Mouse (Mus musculus) G1E (cell line): Measurements from ENCODE around the gene Acyp2. TPM values are rescaled to one million over a fixed set of nuclear protein-coding genes. Genes with fewer than 3 reads are reported as not detected.

Experiments
- ATAC-seq: 2 replicates; pipeline ENCODE4 v1.8.0; 2016; ENCODE audit warnings: mild to moderate bottlenecking; ENCODE audit not compliant: insufficient number of reproducible peaks, poor library complexity, low FRiP score, severe bottlenecking; ENCODE audit errors: extremely low read depth
- DNase-seq: peaks from one replicate; pipeline ENCODE4 v3.0.0; 2012; ENCODE audit warnings: low spot score
- H3K27me3 ChIP-seq: 2 replicates; pipeline ENCODE4 v1.6.1; 2012; ENCODE audit warnings: mild to moderate bottlenecking, low read length, inconsistent platforms; ENCODE audit not compliant: insufficient read depth
- H3K36me3 ChIP-seq: replicated peaks from 2 replicates; pipeline ENCODE3; 2012; ENCODE audit warnings: mild to moderate bottlenecking, inconsistent platforms
- H3K4me1 ChIP-seq: 2 replicates; pipeline ENCODE4 v1.6.1; 2012; ENCODE audit warnings: low read depth, low read length, inconsistent platforms, mixed read lengths; ENCODE audit not compliant: insufficient read depth
- H3K4me3 ChIP-seq: 2 replicates; pipeline ENCODE4 v1.5.1; 2012; ENCODE audit warnings: low read depth, mild to moderate bottlenecking, inconsistent platforms, low read length, moderate library complexity, mixed read lengths
- H3K9me3 ChIP-seq: replicated peaks from 2 replicates; pipeline ENCODE4 v1.6.1; 2012; ENCODE audit warnings: inconsistent platforms
- CTCF ChIP-seq: IDR thresholded peaks from 2 replicates; pipeline ENCODE4 v1.5.1; 2012; ENCODE audit warnings: low read depth, low read length, inconsistent platforms, mixed read lengths
- GATA1 ChIP-seq: IDR thresholded peaks from 2 replicates; pipeline ENCODE4 v1.6.1; 2012; ENCODE audit warnings: borderline replicate concordance, low read length, inconsistent platforms, mixed read lengths
- GATA2 ChIP-seq: IDR thresholded peaks from 2 replicates; pipeline ENCODE4 v1.6.1; 2012; ENCODE audit warnings: low read depth, low read length, inconsistent platforms, borderline replicate concordance
- POLR2AphosphoS5 ChIP-seq: IDR thresholded peaks from 2 replicates; pipeline ENCODE4 v1.6.1; 2012; ENCODE audit warnings: low read depth, low read length, inconsistent platforms; ENCODE audit not compliant: insufficient replicate concordance
- TAL1 ChIP-seq: conservative IDR thresholded peaks from 2 replicates; pipeline ENCODE4 v1.6.1; 2012; ENCODE audit warnings: low read depth, low read length, inconsistent platforms, mixed read lengths
- polyA plus RNA-seq: library from polyadenylated mRNA; stranded (reverse); fragments of >175 nt; gene quantifications from 2 replicates; pipeline ENCODE4 v1.2.3, GENCODE M21; 2012
- total RNA-seq, 2 experiments: library from RNA; stranded (forward) in 1 of 2; stranded (reverse) in 1 of 2; fragments of 200-1000 nt in 1 of 2; fragments of >200 nt in 1 of 2; fragmentation: Nextera tagmentation in 1 of 2; gene quantifications; 2 replicates each; pipeline ENCODE4 v1.2.3; 2014 to 2017

Gene Acyp2
- total and polyA plus RNA-seq, 3 experiments = 0.76 to 6.0 TPM; not detected in 1

- Histone ChIP-seq H3K27me3 (no peaks in the 10 kb centered on the region), H3K36me3 (no peaks in the 10 kb centered on the region), H3K4me3 (no peak overlapping the region), H3K4me1 (no peaks in the 10 kb centered on the region), H3K9me3 (no peaks in the 10 kb centered on the region)
- no peak for TF ChIP-seq CTCF
- no peak for TF ChIP-seq TAL1
- no peak for TF ChIP-seq POLR2AphosphoS5
- no peak for TF ChIP-seq GATA2
- no peak for TF ChIP-seq GATA1
- ATAC-seq (no peak), DNase-seq (no peak)
These were observed 89.2 kb downstream of the Acyp2 start for GRCm38 (mm10) chr11:30560215-30560614.

DNA sequence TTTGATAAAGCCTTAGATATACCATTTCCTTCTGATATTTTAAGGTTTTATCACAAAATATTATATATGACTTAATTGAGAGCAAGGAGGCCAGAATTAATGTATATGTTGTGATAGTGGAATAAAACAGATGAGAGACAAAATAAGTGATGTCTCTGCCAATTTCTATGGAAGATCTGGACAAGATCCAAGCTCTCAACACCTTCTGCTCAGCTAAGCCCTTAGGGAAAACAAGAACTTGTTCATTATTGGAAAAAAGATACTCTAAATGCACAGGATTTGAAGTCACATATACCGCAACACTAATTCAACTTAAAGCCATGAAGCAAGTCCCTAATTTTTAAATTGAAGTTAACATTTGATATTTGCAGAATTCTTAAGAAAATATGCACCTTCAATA is 96.0 kb downstream of the Acyp2 start:
- TF ChIP-seq GATA1 (no peak), CTCF (no peak), POLR2AphosphoS5 (no peak), TAL1 (no peak), GATA2 (no peak)
- no peak overlapping the region for H3K4me3 ChIP-seq
- ATAC-seq (no peak), DNase-seq (no peak)
- H3K4me1 ChIP-seq = no peaks in the 10 kb centered on the region
- H3K36me3 ChIP-seq = no peaks in the 10 kb centered on the region
- H3K27me3 ChIP-seq = no peaks in the 10 kb centered on the region
- no peaks in the 10 kb centered on the region for H3K9me3 ChIP-seq

DNA sequence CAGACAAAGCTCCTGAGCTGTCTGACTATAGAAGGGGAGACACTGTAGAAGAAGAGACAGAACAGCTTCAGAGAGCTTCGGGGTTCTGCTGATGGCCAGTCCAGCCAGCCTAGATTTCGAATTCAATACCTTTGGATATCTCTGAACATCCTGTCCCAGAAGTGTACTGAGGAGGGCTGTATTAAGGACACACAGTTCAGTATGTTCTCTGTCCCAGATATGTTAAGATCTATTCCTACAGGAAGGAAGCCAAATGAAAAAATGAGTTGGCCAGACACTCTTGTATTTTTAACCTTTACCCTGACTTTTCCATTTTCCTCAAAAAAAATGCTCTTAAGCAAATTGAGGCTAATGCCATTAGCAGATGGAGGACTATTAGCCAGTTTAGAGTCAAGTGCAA is 132.3 kb downstream of the Acyp2 start:
- no peak for TF ChIP-seq TAL1
- no peak for TF ChIP-seq GATA1
- TF ChIP-seq CTCF = no peak
- no peak for TF ChIP-seq POLR2AphosphoS5
- no peak for TF ChIP-seq GATA2

GRCm38 (mm10) chr11:30508178-30508577 is 141.2 kb downstream of the Acyp2 start:
- TF ChIP-seq TAL1 = no peak
- TF ChIP-seq GATA1 = no peak
- no peak for TF ChIP-seq POLR2AphosphoS5
- TF ChIP-seq CTCF = no peak
- TF ChIP-seq GATA2 = no peak
- DNase-seq (no peak), ATAC-seq (no peak)
- Histone ChIP-seq H3K4me3 (no peak overlapping the region), H3K36me3 (no peaks in the 10 kb centered on the region), H3K4me1 (no peaks in the 10 kb centered on the region), H3K27me3 (no peaks in the 10 kb centered on the region), H3K9me3 (no peaks in the 10 kb centered on the region)

More for the DNA sequence above, 132.3 kb downstream of the Acyp2 start:
- no peaks in the 10 kb centered on the region for H3K4me1 ChIP-seq
- no peak for DNase-seq
- no peak overlapping the region for H3K4me3 ChIP-seq
- H3K9me3 ChIP-seq = no peaks in the 10 kb centered on the region
- H3K36me3 ChIP-seq = no peaks in the 10 kb centered on the region
- ATAC-seq = no peak
- H3K27me3 ChIP-seq = no peaks in the 10 kb centered on the region

GRCm38 (mm10) chr11:30498738-30499355 is 150.5 kb downstream of the Acyp2 start:
- no peaks in the 10 kb centered on the region for H3K36me3 ChIP-seq
- H3K4me1 ChIP-seq = no peaks in the 10 kb centered on the region
- no peak for TF ChIP-seq TAL1
- no peak for TF ChIP-seq CTCF
- TF ChIP-seq POLR2AphosphoS5 = no peak
- TF ChIP-seq GATA2 = no peak
- no peak for TF ChIP-seq GATA1
- ATAC-seq = no peak
- no peak for DNase-seq
- H3K27me3 ChIP-seq = 0 out of 2 replicates have a peak, but pooled peaks cover 5% of the 10 kb centered on the region
- H3K4me3 ChIP-seq = no peak overlapping the region
- H3K9me3 ChIP-seq = no peaks in the 10 kb centered on the region

- H3K36me3 ChIP-seq = no peaks in the 10 kb centered on the region
- H3K27me3 ChIP-seq = 0 out of 2 replicates have a peak, but pooled peaks cover 5% of the 10 kb centered on the region
- DNase-seq = no peak
- no peak for ATAC-seq
- no peaks in the 10 kb centered on the region for H3K4me1 ChIP-seq
- H3K4me3 ChIP-seq = no peak overlapping the region
- TF ChIP-seq GATA2 = no peak
- TF ChIP-seq GATA1 = no peak
- TF ChIP-seq TAL1 = no peak
- TF ChIP-seq POLR2AphosphoS5 = no peak
- TF ChIP-seq CTCF = no peak
- no peaks in the 10 kb centered on the region for H3K9me3 ChIP-seq
These were observed 152.2 kb downstream of the Acyp2 start for GRCm38 (mm10) chr11:30497151-30497550.
